Mouse (Mus musculus) limb, embryonic 12.5 days (tissue): ENCODE data around the gene Agbl5. TPM values are rescaled to one million over a fixed set of nuclear protein-coding genes. Genes with fewer than 3 reads are reported as not detected.

Experiments
- ATAC-seq: fragments of 200-750 bp; cut with Nextera tagmentation; 2 replicates; pipeline ENCODE4 v1.8.0; 2017; ENCODE audit warnings: low read depth, moderate TSS enrichment; ENCODE audit not compliant: insufficient number of reproducible peaks, insufficient read depth, low FRiP score, low TSS enrichment
- H3K27ac ChIP-seq: fragments of 300-500 bp; sonication (generic); 2 replicates; pipeline ENCODE4 v1.5.1; 2016; ENCODE audit warnings: mild to moderate bottlenecking, moderate library complexity
- H3K27me3 ChIP-seq: fragments of 300-500 bp; sonication (generic); 2 replicates; pipeline ENCODE4 v1.6.1; 2016; ENCODE audit warnings: mild to moderate bottlenecking, moderate library complexity
- H3K36me3 ChIP-seq: fragments of 300-500 bp; sonication (generic); 2 replicates; pipeline ENCODE4 v1.6.1; 2016; ENCODE audit warnings: mild to moderate bottlenecking, moderate library complexity
- H3K4me1 ChIP-seq: fragments of 300-500 bp; sonication (generic); replicated peaks from 2 replicates; pipeline ENCODE4 v1.6.1; 2016
- H3K4me2 ChIP-seq: fragments of 300-500 bp; sonication (generic); 2 replicates; pipeline ENCODE4 v1.6.1; 2016; ENCODE audit warnings: mild to moderate bottlenecking, moderate library complexity
- H3K4me3 ChIP-seq: fragments of 300-500 bp; sonication (generic); replicated peaks from 2 replicates; pipeline ENCODE4 v1.5.1; 2016; ENCODE audit warnings: mild to moderate bottlenecking
- H3K9ac ChIP-seq: fragments of 300-500 bp; sonication (generic); replicated peaks from 2 replicates; pipeline ENCODE4 v1.6.1; 2016; ENCODE audit warnings: mild to moderate bottlenecking, moderate library complexity
- H3K9me3 ChIP-seq: fragments of 300-500 bp; sonication (generic); 2 replicates; pipeline ENCODE4 v1.6.1; 2016; ENCODE audit warnings: mild to moderate bottlenecking, moderate library complexity
- WGBS: fragments of 180-500 bp; shearing (Covaris S2); methylation state at CpG from one replicate; pipeline ENCODE4 v1.1.7; 2016; 5-methylcytosine and 5-hydroxymethylcytosine counted together
- polyA plus RNA-seq: library from polyadenylated mRNA; unstranded; fragments of >200 nt; fragmentation: Nextera tagmentation; extraction: Ambion mirVana; gene quantifications from 2 replicates; pipeline ENCODE4 v1.2.1, GENCODE M21; 2016

The Agbl5 gene
- polyA plus RNA-seq, 1 experiment from 2014 or later: 35.8 TPM

- H3K27me3 ChIP-seq: no peaks in the 10 kb centered on the region
- H3K9ac ChIP-seq: no peak overlapping the region
- H3K9me3 ChIP-seq: no peaks in the 10 kb centered on the region
- 97% methylated on average over 6 of the region's 6 CpGs for WGBS
- ATAC-seq: no peak
- no peak overlapping the region for H3K27ac ChIP-seq
- H3K36me3 ChIP-seq: peaks cover 67% of the 10 kb centered on the region
- H3K4me1 ChIP-seq: peaks cover 28% of the 10 kb centered on the region
- no peak overlapping the region for H3K4me2 ChIP-seq
- H3K4me3 ChIP-seq: no peak overlapping the region
These were observed 65.6 kb downstream of the Agbl5 start for GRCm38 (mm10) chr5:30954065-30954464.

- 96% methylated on average over 9 of the region's 9 CpGs for WGBS
- H3K27ac ChIP-seq: no peak overlapping the region
- no peak overlapping the region for H3K4me2 ChIP-seq
- H3K4me3 ChIP-seq: no peak overlapping the region
- no peak for ATAC-seq
- peaks cover 28% of the 10 kb centered on the region for H3K4me1 ChIP-seq
- H3K27me3 ChIP-seq: no peaks in the 10 kb centered on the region
- H3K9me3 ChIP-seq: no peaks in the 10 kb centered on the region
- H3K36me3 ChIP-seq: peaks cover 67% of the 10 kb centered on the region
- H3K9ac ChIP-seq: no peak overlapping the region
These were observed 66.1 kb downstream of the Agbl5 start for GRCm38 (mm10) chr5:30954556-30954955.

GRCm38 (mm10) chr5:30955751-30956150, 67.3 kb downstream of the Agbl5 start:
- no peak overlapping the region for H3K4me2 ChIP-seq
- H3K27me3 ChIP-seq: no peaks in the 10 kb centered on the region
- no peak overlapping the region for H3K9ac ChIP-seq
- no peak overlapping the region for H3K27ac ChIP-seq
- H3K36me3 ChIP-seq: peaks cover 67% of the 10 kb centered on the region
- no peaks in the 10 kb centered on the region for H3K9me3 ChIP-seq
- peaks cover 23% of the 10 kb centered on the region for H3K4me1 ChIP-seq
- H3K4me3 ChIP-seq: no peak overlapping the region
- ATAC-seq: no peak
- 93% methylated on average over 6 of the region's 6 CpGs for WGBS

Other genes with a start within 250 kb of the Agbl5 start
- gene Slc35f6, start 240.8 kb upstream of the Agbl5 start, polyA plus RNA-seq: 19.9 and 22.1 TPM in 2 replicates
- gene Cenpa, start 221.9 kb upstream of the Agbl5 start, polyA plus RNA-seq: 402 and 439 TPM in 2 replicates
- gene Dpysl5, start 177.1 kb upstream of the Agbl5 start, polyA plus RNA-seq: 5.4 and 5.5 TPM in 2 replicates
- gene Mapre3, start 74.1 kb upstream of the Agbl5 start, polyA plus RNA-seq: 26.8 and 28.4 TPM in 2 replicates
- gene Tmem214, start 20.7 kb upstream of the Agbl5 start, polyA plus RNA-seq: 80.4 and 84.6 TPM in 2 replicates
- gene Ost4, start 19.1 kb downstream of the Agbl5 start, polyA plus RNA-seq: 351 and 355 TPM in 2 replicates
- gene Emilin1, start 24.7 kb downstream of the Agbl5 start, polyA plus RNA-seq: 221 and 225 TPM in 2 replicates
- 11.7 and 14.6 TPM in 2 replicates for gene Khk, start 32.7 kb downstream of the Agbl5 start, polyA plus RNA-seq
- gene Cgref1, start 56.9 kb downstream of the Agbl5 start, polyA plus RNA-seq: 4.1 and 4.4 TPM in 2 replicates
- 132 and 133 TPM in 2 replicates for gene Preb, start 71.7 kb downstream of the Agbl5 start, polyA plus RNA-seq
- gene Tcf23, start 80.0 kb downstream of the Agbl5 start, polyA plus RNA-seq: not detected in 2 replicates
- 105 and 107 TPM in 2 replicates for gene Atraid, start 159.6 kb downstream of the Agbl5 start, polyA plus RNA-seq
- gene Slc5a6, start 160.2 kb downstream of the Agbl5 start, polyA plus RNA-seq: 11.0 and 12.5 TPM in 2 replicates
- 48.0 and 50.9 TPM in 2 replicates for gene Cad, start 166.1 kb downstream of the Agbl5 start, polyA plus RNA-seq
- gene Dnajc5g, start 217.6 kb downstream of the Agbl5 start, polyA plus RNA-seq: not detected in 2 replicates
- 0.13 and 0.21 TPM in 2 replicates for gene Slc30a3, start 219.5 kb downstream of the Agbl5 start, polyA plus RNA-seq
- 2.1 and 3.6 TPM in 2 replicates for gene Trim54, start 228.0 kb downstream of the Agbl5 start, polyA plus RNA-seq